Mouse (Mus musculus): ENCODE results near the gene Cyb561d1. TPM values are rescaled to one million over a fixed set of nuclear protein-coding genes. Genes with fewer than 3 reads are reported as not detected.

Cyb561d1 gene
- polyA plus RNA-seq, 1 experiment, result 12.1 TPM

- 69% methylated on average over 14 of the region's 14 CpGs for WGBS
- H3K4me3 ChIP-seq (replicated peaks; ENCODE audit: control insufficient read depth, low read depth, low read length), result no peak overlapping the region
- H3K27ac ChIP-seq (ENCODE audit: control insufficient read depth, insufficient read depth, low read depth, low read length, poor library complexity), result no peak overlapping the region; the same call in 1 of the 2 replicates
- no peak for TF ChIP-seq CTCF (IDR thresholded peaks at IDR 0.05; ENCODE audit: control insufficient read depth, insufficient read depth, low read length)
- TF ChIP-seq POLR2A (IDR thresholded peaks at IDR 0.05; ENCODE audit: borderline replicate concordance, control insufficient read depth, low read depth, low read length), result no peak
- H3K4me1 ChIP-seq (ENCODE audit: control insufficient read depth, insufficient read depth, low read length), result peaks cover 4% of the 10 kb centered on the region; the same call in 1 of the 2 replicates
Measured at GRCm38 (mm10) chr3:108197066-108197497, 3.9 kb downstream of the Cyb561d1 start.

GRCm38 (mm10) chr3:108195941-108196590, 4.9 kb downstream of the Cyb561d1 start:
- no peak overlapping the region for H3K27ac ChIP-seq (ENCODE audit: control insufficient read depth, insufficient read depth, low read depth, low read length, poor library complexity)
- TF ChIP-seq POLR2A (IDR thresholded peaks at IDR 0.05; ENCODE audit: borderline replicate concordance, control insufficient read depth, low read depth, low read length) (no peak), CTCF (IDR thresholded peaks at IDR 0.05; ENCODE audit: control insufficient read depth, insufficient read depth, low read length) (no peak)
- H3K4me1 ChIP-seq (ENCODE audit: control insufficient read depth, insufficient read depth, low read length), result peaks cover 3% of the 10 kb centered on the region; the same call in 1 of the 2 replicates
- no peak overlapping the region for H3K4me3 ChIP-seq (replicated peaks; ENCODE audit: control insufficient read depth, low read depth, low read length)
- WGBS, result 77% methylated on average over 7 of the region's 7 CpGs

GRCm38 (mm10) chr3:108195287-108195686, 5.7 kb downstream of the Cyb561d1 start:
- Histone ChIP-seq H3K27ac (ENCODE audit: control insufficient read depth, insufficient read depth, low read depth, low read length, poor library complexity) (no peak overlapping the region), H3K4me3 (replicated peaks; ENCODE audit: control insufficient read depth, low read depth, low read length) (no peak overlapping the region), H3K4me1 (ENCODE audit: control insufficient read depth, insufficient read depth, low read length) (peaks cover 3% of the 10 kb centered on the region; the same call in 1 of the 2 replicates)
- TF ChIP-seq POLR2A (IDR thresholded peaks at IDR 0.05; ENCODE audit: borderline replicate concordance, control insufficient read depth, low read depth, low read length), result no peak
- no peak for TF ChIP-seq CTCF (IDR thresholded peaks at IDR 0.05; ENCODE audit: control insufficient read depth, insufficient read depth, low read length)
- 73% methylated on average over 4 of the region's 4 CpGs for WGBS

GRCm38 (mm10) chr3:108193686-108194085, 7.3 kb downstream of the Cyb561d1 start:
- WGBS, result 75% methylated on average over 4 of the region's 4 CpGs
- no peaks in the 10 kb centered on the region for H3K4me1 ChIP-seq (ENCODE audit: control insufficient read depth, insufficient read depth, low read length)
- H3K27ac ChIP-seq (ENCODE audit: control insufficient read depth, insufficient read depth, low read depth, low read length, poor library complexity), result no peak overlapping the region
- TF ChIP-seq CTCF (IDR thresholded peaks at IDR 0.05; ENCODE audit: control insufficient read depth, insufficient read depth, low read length) (no peak), POLR2A (IDR thresholded peaks at IDR 0.05; ENCODE audit: borderline replicate concordance, control insufficient read depth, low read depth, low read length) (no peak)
- no peak overlapping the region for H3K4me3 ChIP-seq (replicated peaks; ENCODE audit: control insufficient read depth, low read depth, low read length)

GRCm38 (mm10) chr3:108189897-108190296, 11.1 kb downstream of the Cyb561d1 start:
- WGBS, result 66% methylated on average over 5 of the region's 5 CpGs
- Histone ChIP-seq H3K4me3 (replicated peaks; ENCODE audit: control insufficient read depth, low read depth, low read length) (no peak overlapping the region), H3K27ac (ENCODE audit: control insufficient read depth, insufficient read depth, low read depth, low read length, poor library complexity) (no peak overlapping the region), H3K4me1 (ENCODE audit: control insufficient read depth, insufficient read depth, low read length) (peaks cover 5% of the 10 kb centered on the region)
- TF ChIP-seq POLR2A (IDR thresholded peaks at IDR 0.05; ENCODE audit: borderline replicate concordance, control insufficient read depth, low read depth, low read length) (no peak), CTCF (IDR thresholded peaks at IDR 0.05; ENCODE audit: control insufficient read depth, insufficient read depth, low read length) (no peak)

- no peak for TF ChIP-seq CTCF (IDR thresholded peaks at IDR 0.05; ENCODE audit: control insufficient read depth, insufficient read depth, low read length)
- 82% methylated on average over 9 of the region's 9 CpGs for WGBS
- peaks cover 5% of the 10 kb centered on the region for H3K4me1 ChIP-seq (ENCODE audit: control insufficient read depth, insufficient read depth, low read length)
Measured at GRCm38 (mm10) chr3:108188716-108189490, 12.1 kb downstream of the Cyb561d1 start.

GRCm38 (mm10) chr3:108187111-108187795, 13.8 kb downstream of the Cyb561d1 start:
- H3K4me3 ChIP-seq (replicated peaks; ENCODE audit: control insufficient read depth, low read depth, low read length), result no peak overlapping the region
- peaks cover 5% of the 10 kb centered on the region for H3K4me1 ChIP-seq (ENCODE audit: control insufficient read depth, insufficient read depth, low read length)
- 35% methylated on average over 20 of the region's 20 CpGs for WGBS
- H3K27ac ChIP-seq (ENCODE audit: control insufficient read depth, insufficient read depth, low read depth, low read length, poor library complexity), result no peak overlapping the region
- no peak for TF ChIP-seq CTCF (IDR thresholded peaks at IDR 0.05; ENCODE audit: control insufficient read depth, insufficient read depth, low read length)
- TF ChIP-seq POLR2A (IDR thresholded peaks at IDR 0.05; ENCODE audit: borderline replicate concordance, control insufficient read depth, low read depth, low read length), result no peak

More at GRCm38 (mm10) chr3:108188716-108189490, 12.1 kb downstream of the Cyb561d1 start:
- no peak overlapping the region for H3K4me3 ChIP-seq (replicated peaks; ENCODE audit: control insufficient read depth, low read depth, low read length)
- no peak overlapping the region for H3K27ac ChIP-seq (ENCODE audit: control insufficient read depth, insufficient read depth, low read depth, low read length, poor library complexity)
